Mouse (Mus musculus) intestine, postnatal 0 days (tissue): ENCODE data around the gene Gabrr3. TPM values are rescaled to one million over a fixed set of nuclear protein-coding genes. Genes with fewer than 3 reads are reported as not detected.

ENCODE experiments used
- ATAC-seq: fragments of 200-750 bp; cut with Nextera tagmentation; 2 replicates; pipeline ENCODE4 v1.8.0; 2017; ENCODE audit warnings: mild to moderate bottlenecking, moderate TSS enrichment, moderate library complexity
- H3K27ac ChIP-seq: fragments of 300-500 bp; sonication (generic); 2 replicates; pipeline ENCODE4 v1.5.1; 2014; ENCODE audit warnings: mild to moderate bottlenecking, low read depth, low read length, moderate library complexity
- H3K27me3 ChIP-seq: fragments of 300-500 bp; sonication (generic); replicated peaks from 2 replicates; pipeline ENCODE4 v1.6.1; 2014; ENCODE audit warnings: low read length, mixed read lengths; ENCODE audit not compliant: control insufficient read depth, insufficient read depth
- H3K36me3 ChIP-seq: fragments of 300-500 bp; sonication (generic); 2 replicates; pipeline ENCODE4 v1.6.1; 2014; ENCODE audit warnings: mild to moderate bottlenecking, moderate library complexity; ENCODE audit not compliant: control insufficient read depth, insufficient read depth
- H3K4me1 ChIP-seq: fragments of 300-500 bp; sonication (generic); replicated peaks from 2 replicates; pipeline ENCODE4 v1.6.1; 2014; ENCODE audit warnings: antibody characterized with exemption, low read length, mixed read lengths; ENCODE audit not compliant: control insufficient read depth, insufficient read depth
- H3K4me2 ChIP-seq: fragments of 300-500 bp; sonication (generic); replicated peaks from 2 replicates; pipeline ENCODE4 v1.6.1; 2014; ENCODE audit warnings: low read depth, mild to moderate bottlenecking, moderate library complexity
- H3K4me3 ChIP-seq: fragments of 300-500 bp; sonication (generic); 2 replicates; pipeline ENCODE4 v1.5.1; 2014; ENCODE audit warnings: low read depth, low read length
- H3K9ac ChIP-seq: fragments of 300-500 bp; sonication (generic); 2 replicates; pipeline ENCODE4 v1.6.1; 2014; ENCODE audit warnings: mild to moderate bottlenecking, low read depth, low read length
- H3K9me3 ChIP-seq: fragments of 300-500 bp; sonication (generic); 2 replicates; pipeline ENCODE4 v1.6.1; 2016; ENCODE audit warnings: mixed run types; ENCODE audit not compliant: control insufficient read depth
- CTCF ChIP-seq: sonication (generic); IDR thresholded peaks from 2 replicates; pipeline ENCODE4 v1.5.1; 2016; ENCODE audit warnings: low read depth, mild to moderate bottlenecking, control low read depth, antibody characterized with exemption, moderate library complexity
- WGBS: fragments of 180-500 bp; shearing (Covaris S2); extraction: QIAGEN DNeasy Blood & Tissue Kit; methylation state at CpG from one replicate; pipeline ENCODE4 v1.1.7; 2014; 5-methylcytosine and 5-hydroxymethylcytosine counted together
- polyA plus RNA-seq: library from polyadenylated mRNA; unstranded; fragments of >200 nt; fragmentation: Nextera tagmentation; extraction: Ambion mirVana; gene quantifications from 2 replicates; pipeline ENCODE4 v1.2.1, GENCODE M21; 2015

Gabrr3 gene
- not detected in 2 replicates for polyA plus RNA-seq

DNA sequence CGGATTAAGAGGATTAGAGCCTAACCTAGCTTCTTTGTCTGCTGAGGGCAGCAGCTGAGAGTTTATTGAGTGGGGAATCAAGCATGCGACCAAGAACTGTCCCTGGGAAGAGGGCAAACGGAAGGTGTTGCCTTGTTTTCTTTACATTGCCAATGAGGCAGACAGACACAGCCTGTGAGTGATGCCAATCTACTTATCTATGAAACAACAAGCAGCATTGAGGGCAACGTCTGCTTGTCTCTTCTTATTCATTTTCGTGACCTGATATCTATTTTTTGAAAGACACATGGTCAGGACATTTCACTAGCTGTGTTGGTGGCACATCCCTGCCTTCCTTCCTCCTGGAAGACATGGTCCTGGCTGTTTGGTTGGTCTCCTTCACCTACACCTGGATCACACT, at the start of gene Gabrr3:
Gabrr3 (plus strand) TSS at position 301 of the 400 bp plus-strand sequence.
- H3K4me3 ChIP-seq = no peak within 1 kb of the TSS
- no peaks in the 10 kb centered on the region for H3K27me3 ChIP-seq
- no peaks in the 10 kb centered on the region for H3K9me3 ChIP-seq
- no peak within 1 kb of the TSS for H3K9ac ChIP-seq
- no peak for ATAC-seq
- H3K4me2 ChIP-seq = no peak within 1 kb of the TSS
- no peaks in the 10 kb centered on the region for H3K36me3 ChIP-seq
- no peaks in the 10 kb centered on the region for H3K4me1 ChIP-seq
- no peak for TF ChIP-seq CTCF
- 77% methylated on average over 5 of the region's 5 CpGs for WGBS
- no peak within 1 kb of the TSS for H3K27ac ChIP-seq

DNA sequence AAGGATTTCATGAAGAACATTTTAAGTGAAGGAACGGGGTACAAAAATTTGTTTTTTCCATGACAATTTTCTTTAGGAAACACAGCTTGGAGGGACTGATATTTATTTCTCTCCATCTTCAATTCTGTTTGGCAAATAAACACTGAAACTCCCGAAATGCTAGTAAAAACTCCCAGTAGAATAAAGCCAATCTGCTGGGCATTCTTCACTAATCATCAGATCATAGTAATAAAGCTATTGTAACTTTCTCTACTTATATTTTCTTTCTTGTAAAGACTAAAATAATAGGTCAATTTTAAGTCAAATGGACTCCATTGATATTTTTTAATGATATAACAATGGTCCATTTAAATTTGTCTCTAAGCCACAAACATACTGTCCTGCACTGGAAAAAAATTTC, 43.2 kb upstream of the Gabrr3 start, which contains the start of gene Olfr209:
Olfr209 (minus strand) TSS at position 101 of the 400 bp plus-strand sequence.
- Histone ChIP-seq H3K9me3 (no peaks in the 10 kb centered on the region), H3K4me3 (no peak within 1 kb of the TSS), H3K27me3 (no peaks in the 10 kb centered on the region), H3K4me1 (no peaks in the 10 kb centered on the region), H3K27ac (no peak within 1 kb of the TSS), H3K9ac (no peak within 1 kb of the TSS), H3K36me3 (no peaks in the 10 kb centered on the region), H3K4me2 (no peak within 1 kb of the TSS)
- WGBS = 70% methylated on average over 2 of the region's 2 CpGs
- ATAC-seq = no peak
- no peak for TF ChIP-seq CTCF

DNA sequence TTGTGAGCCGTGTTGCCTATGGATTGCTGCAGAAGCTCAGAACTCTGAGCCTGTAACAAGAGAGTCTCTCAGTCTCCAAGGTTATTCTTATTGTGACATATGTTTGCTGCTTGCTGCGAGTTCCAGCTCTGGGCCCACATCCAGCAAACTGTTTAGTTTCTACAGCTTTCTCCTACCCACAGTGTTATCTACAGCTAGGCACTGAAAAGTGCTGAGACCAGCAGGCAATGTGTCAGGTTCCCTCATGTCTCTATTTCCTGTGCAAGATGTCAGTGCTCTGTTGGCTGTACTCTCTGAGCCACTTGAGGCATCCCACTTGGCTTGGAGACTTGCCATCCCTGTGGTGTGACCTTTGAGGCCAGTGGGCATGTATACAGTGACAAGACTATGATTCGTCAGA, 13.8 kb upstream of the Gabrr3 start:
- ATAC-seq = no peak
- TF ChIP-seq CTCF = no peak
- no peaks in the 10 kb centered on the region for H3K4me1 ChIP-seq

DNA sequence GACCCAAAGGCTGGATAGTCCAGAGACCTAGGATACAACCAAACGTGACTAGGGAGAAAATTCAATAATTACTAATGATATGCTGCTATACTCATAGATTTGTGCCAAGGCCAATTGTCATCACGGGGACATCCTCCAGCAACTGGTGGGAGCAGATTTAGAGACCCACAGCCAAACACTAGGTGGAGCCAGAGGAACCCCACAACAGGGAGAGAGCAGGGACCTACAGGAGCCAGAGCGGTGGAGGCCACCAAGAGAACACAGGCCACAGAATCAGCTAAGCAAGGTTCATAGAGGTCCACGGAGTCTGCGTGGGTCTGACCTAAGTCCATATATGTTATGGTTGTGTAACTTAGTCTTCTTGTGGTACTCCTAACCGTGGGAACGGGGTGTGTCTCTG, 6.0 kb upstream of the Gabrr3 start:
- Histone ChIP-seq H3K4me2 (no peak overlapping the region), H3K9me3 (no peaks in the 10 kb centered on the region), H3K4me1 (no peaks in the 10 kb centered on the region), H3K27ac (no peak overlapping the region), H3K4me3 (no peak overlapping the region), H3K27me3 (no peaks in the 10 kb centered on the region), H3K9ac (no peak overlapping the region), H3K36me3 (no peaks in the 10 kb centered on the region)
- no peak for ATAC-seq
- 77% methylated on average over 7 of the region's 7 CpGs for WGBS
- TF ChIP-seq CTCF = peak; percentile 50

More for the DNA sequence above, 13.8 kb upstream of the Gabrr3 start:
- Histone ChIP-seq H3K27ac (no peak overlapping the region), H3K9ac (no peak overlapping the region), H3K4me3 (no peak overlapping the region), H3K27me3 (no peaks in the 10 kb centered on the region), H3K4me2 (no peak overlapping the region), H3K36me3 (no peaks in the 10 kb centered on the region), H3K9me3 (no peaks in the 10 kb centered on the region)
- 53% methylated on average over 3 of the region's 3 CpGs for WGBS

DNA sequence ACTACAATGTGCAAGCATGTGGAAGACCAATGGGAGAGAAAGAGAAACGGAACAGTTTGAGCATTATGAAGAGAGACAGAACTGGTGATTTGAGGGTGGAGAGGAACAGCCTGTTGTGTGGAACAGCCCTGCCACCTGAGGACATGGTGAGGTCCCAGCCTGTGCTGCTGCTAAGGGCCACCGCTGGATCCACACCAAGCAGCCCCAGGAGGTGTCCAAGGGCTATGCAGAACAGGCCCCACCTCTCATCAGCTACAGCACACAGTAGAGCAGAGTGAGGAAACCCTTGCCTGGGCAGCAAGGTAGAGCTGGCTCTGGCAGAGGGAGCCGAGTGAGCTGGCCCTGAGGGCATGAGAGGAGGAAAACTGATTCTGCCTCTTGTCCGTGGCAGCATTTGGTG, 5.1 kb upstream of the Gabrr3 start:
- Histone ChIP-seq H3K27me3 (no peaks in the 10 kb centered on the region), H3K27ac (no peak overlapping the region), H3K36me3 (no peaks in the 10 kb centered on the region), H3K9me3 (no peaks in the 10 kb centered on the region), H3K4me3 (no peak overlapping the region), H3K9ac (no peak overlapping the region), H3K4me1 (no peaks in the 10 kb centered on the region), H3K4me2 (no peak overlapping the region)
- TF ChIP-seq CTCF = no peak
- ATAC-seq = no peak
- 88% methylated on average over 4 of the region's 4 CpGs for WGBS

DNA sequence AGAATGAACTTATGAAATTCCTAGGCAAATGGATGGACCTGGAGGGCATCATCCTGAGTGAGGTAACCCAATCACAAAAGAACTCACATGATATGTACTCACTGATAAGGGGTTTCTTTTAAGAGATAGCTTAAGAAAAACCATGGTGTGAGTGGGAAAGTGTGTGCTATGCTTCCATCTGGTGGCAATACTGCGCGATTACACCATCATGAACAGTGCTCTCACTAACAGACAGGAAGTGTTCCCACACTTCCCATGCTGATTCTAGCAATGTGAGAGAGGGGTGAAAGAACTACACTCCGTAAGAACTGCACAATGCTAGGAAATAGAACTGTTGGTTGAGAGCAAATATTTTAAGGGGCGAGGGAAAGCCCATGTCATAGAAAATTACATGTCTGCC, 3.4 kb upstream of the Gabrr3 start:
- no peak overlapping the region for H3K4me2 ChIP-seq
- H3K9me3 ChIP-seq = no peaks in the 10 kb centered on the region
- no peaks in the 10 kb centered on the region for H3K27me3 ChIP-seq
- no peak overlapping the region for H3K4me3 ChIP-seq
- no peak overlapping the region for H3K9ac ChIP-seq
- H3K27ac ChIP-seq = no peak overlapping the region
- ATAC-seq = peak; percentile 57; the same call in 1 of the 2 replicates
- 11% methylated on average over 4 of the region's 4 CpGs for WGBS
- no peaks in the 10 kb centered on the region for H3K36me3 ChIP-seq
- TF ChIP-seq CTCF = peak; percentile 81
- no peaks in the 10 kb centered on the region for H3K4me1 ChIP-seq

DNA sequence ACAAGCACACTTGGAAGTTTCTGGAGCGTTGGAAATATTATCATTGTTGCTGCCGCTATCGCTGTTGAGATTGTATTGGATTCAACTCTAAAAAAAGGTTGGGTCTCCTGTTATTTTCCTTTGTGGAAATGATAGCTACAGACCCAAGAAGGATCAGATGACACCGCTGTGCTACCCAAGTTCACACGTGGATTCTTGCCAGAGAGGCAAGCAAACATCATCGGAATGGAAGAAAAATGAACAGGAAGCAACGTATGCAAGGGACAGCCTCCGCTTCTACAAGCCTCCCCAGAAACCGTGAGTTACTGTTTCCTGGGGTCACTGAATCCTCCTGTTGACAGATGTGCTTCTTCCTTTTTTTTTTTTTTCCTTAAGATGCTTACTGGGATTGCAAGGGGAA, 2.3 kb upstream of the Gabrr3 start:
- TF ChIP-seq CTCF = no peak
- no peak for ATAC-seq
- WGBS = 62% methylated on average over 9 of the region's 9 CpGs
- no peaks in the 10 kb centered on the region for H3K4me1 ChIP-seq
- H3K27ac ChIP-seq = no peak overlapping the region
- no peak overlapping the region for H3K4me3 ChIP-seq
- H3K36me3 ChIP-seq = no peaks in the 10 kb centered on the region
- no peaks in the 10 kb centered on the region for H3K27me3 ChIP-seq
- H3K9ac ChIP-seq = no peak overlapping the region
- H3K4me2 ChIP-seq = no peak overlapping the region
- no peaks in the 10 kb centered on the region for H3K9me3 ChIP-seq
